Mouse (Mus musculus) forebrain, embryonic 11.5 days (tissue): ENCODE measurements around the gene Fxr2. TPM values are rescaled to one million over a fixed set of nuclear protein-coding genes. Genes with fewer than 3 reads are reported as not detected.

Experiments used
- ATAC-seq: fragments of 200-750 bp; cut with Nextera tagmentation; replicated peaks from 2 replicates; pipeline ENCODE4 v1.8.0; 2017; ENCODE audit warnings: moderate TSS enrichment; ENCODE audit not compliant: low FRiP score
- DNase-seq: peaks from one replicate; pipeline ENCODE4 v3.0.0-alpha.2; 2017; ENCODE audit warnings: low spot score
- H3K27ac ChIP-seq: fragments of 300-500 bp; sonication (generic); 2 replicates; pipeline ENCODE4 v1.5.1; 2014; ENCODE audit warnings: low read depth, low read length
- H3K27me3 ChIP-seq: fragments of 300-500 bp; sonication (generic); 2 replicates; pipeline ENCODE4 v1.6.1; 2014; ENCODE audit warnings: mild to moderate bottlenecking, low read length, mixed read lengths; ENCODE audit not compliant: control insufficient read depth, insufficient read depth
- H3K36me3 ChIP-seq: fragments of 300-500 bp; sonication (generic); 2 replicates; pipeline ENCODE4 v1.6.1; 2014; ENCODE audit warnings: mild to moderate bottlenecking, low read length, moderate library complexity, mixed read lengths; ENCODE audit not compliant: control insufficient read depth, insufficient read depth
- H3K4me1 ChIP-seq: fragments of 300-500 bp; sonication (generic); replicated peaks from 2 replicates; pipeline ENCODE4 v1.6.1; 2014; ENCODE audit warnings: low read length, mixed read lengths; ENCODE audit not compliant: control insufficient read depth, insufficient read depth
- H3K4me2 ChIP-seq: fragments of 300-500 bp; sonication (generic); 2 replicates; pipeline ENCODE4 v1.6.1; 2014; ENCODE audit warnings: low read depth, mild to moderate bottlenecking, low read length, moderate library complexity, mixed read lengths; ENCODE audit not compliant: severe bottlenecking
- H3K4me3 ChIP-seq: fragments of 300-500 bp; sonication (generic); 2 replicates; pipeline ENCODE4 v1.5.1; 2014; ENCODE audit warnings: low read depth, low read length
- H3K9ac ChIP-seq: fragments of 300-500 bp; sonication (generic); 2 replicates; pipeline ENCODE4 v1.6.1; 2014; ENCODE audit warnings: low read length
- H3K9me3 ChIP-seq: fragments of 300-500 bp; sonication (generic); 2 replicates; pipeline ENCODE4 v1.6.1; 2016; ENCODE audit warnings: low read length, mixed read lengths; ENCODE audit not compliant: control insufficient read depth
- WGBS: fragments of 180-500 bp; shearing (Covaris S2); extraction: QIAGEN DNeasy Blood & Tissue Kit; methylation state at CpG from one replicate; pipeline ENCODE4 v1.1.7; 2014; 5-methylcytosine and 5-hydroxymethylcytosine counted together
- polyA plus RNA-seq: library from polyadenylated mRNA; unstranded; fragments of >200 nt; fragmentation: Nextera tagmentation; extraction: Ambion mirVana; gene quantifications from 2 replicates; pipeline ENCODE4 v1.2.1, GENCODE M21; 2014

The Fxr2 gene
- polyA plus RNA-seq, 1 experiment from 2014 or later: 33.6 TPM

GRCm38 (mm10) chr11:69592799-69593198 is 40.0 kb upstream of the Fxr2 start:
- WGBS: 92% methylated on average over 4 of the region's 4 CpGs
- Histone ChIP-seq H3K4me3 (no peak overlapping the region), H3K4me2 (no peak overlapping the region), H3K36me3 (peaks cover 11% of the 10 kb centered on the region), H3K27me3 (no peaks in the 10 kb centered on the region), H3K9ac (no peak overlapping the region), H3K9me3 (no peaks in the 10 kb centered on the region), H3K27ac (no peak overlapping the region), H3K4me1 (no peaks in the 10 kb centered on the region)
- DNase-seq: no peak
- no peak for ATAC-seq

- H3K27ac ChIP-seq: no peak overlapping the region
- no peaks in the 10 kb centered on the region for H3K9me3 ChIP-seq
- no peak overlapping the region for H3K4me2 ChIP-seq
- 97% methylated on average over 6 of the region's 6 CpGs for WGBS
- H3K9ac ChIP-seq: no peak overlapping the region
- ATAC-seq: no peak
- no peak for DNase-seq
- no peak overlapping the region for H3K4me3 ChIP-seq
- no peaks in the 10 kb centered on the region for H3K27me3 ChIP-seq
- peaks cover 7% of the 10 kb centered on the region for H3K36me3 ChIP-seq
- peaks cover 3% of the 10 kb centered on the region; the same call in 1 of the 2 replicates for H3K4me1 ChIP-seq
Measured at GRCm38 (mm10) chr11:69594853-69595252, 37.9 kb upstream of the Fxr2 start.

- Histone ChIP-seq H3K4me2 (0 out of 2 replicates have a peak overlapping the region, but pooled peaks have one; percentile 18), H3K9me3 (no peaks in the 10 kb centered on the region), H3K27ac (no peak overlapping the region), H3K9ac (peak overlapping the region; percentile 16; the same call in 1 of the 2 replicates), H3K4me1 (peaks cover 10% of the 10 kb centered on the region; the same call in 1 of the 2 replicates), H3K27me3 (peaks cover 4% of the 10 kb centered on the region; the same call in 1 of the 2 replicates), H3K4me3 (no peak overlapping the region), H3K36me3 (no peaks in the 10 kb centered on the region)
- no peak for ATAC-seq
- WGBS: 6% methylated on average over 9 of the region's 9 CpGs
- DNase-seq: no peak
Measured at GRCm38 (mm10) chr11:69599436-69599835, 33.4 kb upstream of the Fxr2 start.

- Histone ChIP-seq H3K9ac (peak overlapping the region; percentile 16), H3K27ac (0 out of 2 replicates have a peak overlapping the region, but pooled peaks have one; percentile 15)
- ATAC-seq: no peak
Measured at GRCm38 (mm10) chr11:69600098-69600497, 32.7 kb upstream of the Fxr2 start.

GRCm38 (mm10) chr11:69601768-69602167 is 31.0 kb upstream of the Fxr2 start:
- DNase-seq (no peak), ATAC-seq (no peak)
- H3K4me2 ChIP-seq: no peak overlapping the region
- peaks cover 17% of the 10 kb centered on the region; the same call in 1 of the 2 replicates for H3K4me1 ChIP-seq
- no peaks in the 10 kb centered on the region for H3K9me3 ChIP-seq
- H3K4me3 ChIP-seq: no peak overlapping the region
- 89% methylated on average over 3 of the region's 3 CpGs for WGBS
- no peak overlapping the region for H3K27ac ChIP-seq
- no peak overlapping the region for H3K9ac ChIP-seq
- no peaks in the 10 kb centered on the region for H3K36me3 ChIP-seq
- peaks cover 8% of the 10 kb centered on the region for H3K27me3 ChIP-seq

More at GRCm38 (mm10) chr11:69600098-69600497, 32.7 kb upstream of the Fxr2 start:
- Histone ChIP-seq H3K4me2 (0 out of 2 replicates have a peak overlapping the region, but pooled peaks have one; percentile 18), H3K4me1 (peaks cover 13% of the 10 kb centered on the region; the same call in 1 of the 2 replicates), H3K9me3 (no peaks in the 10 kb centered on the region), H3K36me3 (no peaks in the 10 kb centered on the region), H3K27me3 (peaks cover 5% of the 10 kb centered on the region), H3K4me3 (no peak overlapping the region)
- 8% methylated on average over 6 of the region's 6 CpGs for WGBS
- DNase-seq: peak; percentile 69

GRCm38 (mm10) chr11:69603516-69603915 is 29.3 kb upstream of the Fxr2 start:
- Histone ChIP-seq H3K27me3 (peaks cover 8% of the 10 kb centered on the region), H3K9ac (no peak overlapping the region), H3K4me1 (peaks cover 17% of the 10 kb centered on the region; the same call in 1 of the 2 replicates), H3K9me3 (no peaks in the 10 kb centered on the region), H3K36me3 (no peaks in the 10 kb centered on the region), H3K4me3 (no peak overlapping the region), H3K27ac (no peak overlapping the region), H3K4me2 (no peak overlapping the region)
- ATAC-seq (no peak), DNase-seq (no peak)
- 88% methylated on average over 8 of the region's 8 CpGs for WGBS

- WGBS: 62% methylated on average over 3 of the region's 3 CpGs
- ATAC-seq (no peak), DNase-seq (no peak)
- Histone ChIP-seq H3K4me3 (peak overlapping the region; percentile 56; the same call in 1 of the 2 replicates), H3K27me3 (peaks cover 8% of the 10 kb centered on the region), H3K4me1 (peaks cover 17% of the 10 kb centered on the region; the same call in 1 of the 2 replicates), H3K9me3 (no peaks in the 10 kb centered on the region), H3K9ac (peak overlapping the region; percentile 73; the same call in 1 of the 2 replicates), H3K4me2 (peak overlapping the region; percentile 100), H3K27ac (no peak overlapping the region), H3K36me3 (no peaks in the 10 kb centered on the region)
Measured at GRCm38 (mm10) chr11:69604347-69604746, 28.4 kb upstream of the Fxr2 start.

- no peaks in the 10 kb centered on the region for H3K9me3 ChIP-seq
- peaks cover 12% of the 10 kb centered on the region; the same call in 1 of the 2 replicates for H3K4me1 ChIP-seq
- H3K27me3 ChIP-seq: peaks cover 8% of the 10 kb centered on the region
- peak overlapping the region; percentile 100 for H3K4me2 ChIP-seq
- H3K27ac ChIP-seq: no peak overlapping the region
- DNase-seq: peak; percentile 62
- peak; percentile 53; the same call in 1 of the 2 replicates for ATAC-seq
- WGBS: under 1% methylated on average over 61 of the region's 73 CpGs
- peak overlapping the region; percentile 73 for H3K9ac ChIP-seq
- H3K4me3 ChIP-seq: peak overlapping the region; percentile 56
- no peaks in the 10 kb centered on the region for H3K36me3 ChIP-seq
Measured at GRCm38 (mm10) chr11:69604795-69605664, 27.8 kb upstream of the Fxr2 start.
